Comparison of ENCODE assay signal across 8 mouse cellular contexts in genomic region chr4:137729155-137729855, GRCm38 (mm10).
DNase-seq lines count a peak whose midpoint lies in the region; ATAC-seq and TF ChIP-seq lines count a peak whose summit lies in the region.

No protein-coding gene starts in this region.

- H3K9ac ChIP-seq in forebrain, embryonic 11.5 days (ENCODE audit: low read length), result peak overlapping the region; percentile 55
- H3K9ac ChIP-seq in hindbrain, postnatal 0 days (replicated peaks; ENCODE audit: low read length), result no peak overlapping the region
- peak overlapping the region; percentile 58 for H3K9ac ChIP-seq in neural tube, embryonic 13.5 days

- peak; percentile 49 for ATAC-seq in forebrain, embryonic 11.5 days (replicated peaks; ENCODE audit: low FRiP score)
- ATAC-seq in hindbrain, postnatal 0 days, result 0 out of 2 replicates have a peak, but pooled peaks have one; percentile 0
- peak; percentile 30; the same call in 1 of the 2 replicates for ATAC-seq in neural tube, embryonic 13.5 days (ENCODE audit: low read depth)

- H3K27me3 ChIP-seq in forebrain, embryonic 11.5 days (ENCODE audit: control insufficient read depth, insufficient read depth, low read length), result peaks cover 6% of the 10 kb centered on the region
- no peaks in the 10 kb centered on the region for H3K27me3 ChIP-seq in hindbrain, postnatal 0 days (ENCODE audit: insufficient read depth, low read length)
- H3K27me3 ChIP-seq in neural tube, embryonic 13.5 days, result peaks cover 22% of the 10 kb centered on the region

- no peak overlapping the region for H3K4me3 ChIP-seq in left cerebral cortex, adult 2 months
- peak overlapping the region; percentile 43 for H3K4me3 ChIP-seq in forebrain, embryonic 11.5 days (ENCODE audit: low read depth, low read length)
- peak overlapping the region; percentile 15; the same call in 1 of the 2 replicates for H3K4me3 ChIP-seq in hindbrain, postnatal 0 days (ENCODE audit: low read length)
- H3K4me3 ChIP-seq in neural tube, embryonic 13.5 days, result peak overlapping the region; percentile 35

- intact Hi-C loops in left cerebral cortex, adult 2 months (cut with DNase I), result no loop called here
- intact Hi-C loops in left cerebral cortex, postnatal 10 days (cut with DNase I), result no loop called here

- DNase-seq in left cerebral cortex, adult 2 months (ENCODE audit: extremely low spot score in 1 of 2, low spot score in 2 of 2), result no peak
- no peak for DNase-seq in left cerebral cortex, postnatal 10 days (ENCODE audit: extremely low spot score in 1 of 2, low spot score in 2 of 2)
- peak; percentile 64 for DNase-seq in forebrain, embryonic 11.5 days (ENCODE audit: low spot score)
- DNase-seq in hindbrain, postnatal 0 days (ENCODE audit: low spot score), result no peak
- no peak for DNase-seq in gastrocnemius, postnatal 10 days
- DNase-seq in embryo, embryonic 10.5 days (ENCODE audit: low spot score), result no peak
- DNase-seq in adrenal gland, postnatal 36 days, result no peak

- no peak for TF ChIP-seq CTCF in left cerebral cortex, adult 2 months (IDR thresholded peaks at IDR 0.05)
- no peak for TF ChIP-seq CTCF in hindbrain, postnatal 0 days (IDR thresholded peaks at IDR 0.05; ENCODE audit: low read depth)

- H3K27ac ChIP-seq in left cerebral cortex, adult 2 months, result peak overlapping the region; percentile 51; the same call in 1 of the 2 replicates
- H3K27ac ChIP-seq in forebrain, embryonic 11.5 days (ENCODE audit: low read depth, low read length), result no peak overlapping the region
- no peak overlapping the region for H3K27ac ChIP-seq in hindbrain, postnatal 0 days
- H3K27ac ChIP-seq in neural tube, embryonic 13.5 days (replicated peaks), result no peak overlapping the region

- peak overlapping the region; percentile 90 for H3K4me2 ChIP-seq in forebrain, embryonic 11.5 days (ENCODE audit: low read depth, low read length, severe bottlenecking)
- peak overlapping the region; percentile 43 for H3K4me2 ChIP-seq in hindbrain, postnatal 0 days (ENCODE audit: low read depth, low read length)
- H3K4me2 ChIP-seq in neural tube, embryonic 13.5 days, result peak overlapping the region; percentile 64

- no peaks in the 10 kb centered on the region for H3K9me3 ChIP-seq in forebrain, embryonic 11.5 days (ENCODE audit: control insufficient read depth, low read length)
- no peaks in the 10 kb centered on the region for H3K9me3 ChIP-seq in hindbrain, postnatal 0 days (ENCODE audit: low read length)
- H3K9me3 ChIP-seq in neural tube, embryonic 13.5 days, result no peaks in the 10 kb centered on the region

- H3K4me1 ChIP-seq in forebrain, embryonic 11.5 days (replicated peaks; ENCODE audit: control insufficient read depth, insufficient read depth, low read length), result peaks cover 14% of the 10 kb centered on the region
- 0 out of 2 replicates have a peak, but pooled peaks cover 4% of the 10 kb centered on the region for H3K4me1 ChIP-seq in hindbrain, postnatal 0 days (ENCODE audit: insufficient read depth, low read length)
- H3K4me1 ChIP-seq in neural tube, embryonic 13.5 days (replicated peaks), result peaks cover 34% of the 10 kb centered on the region

- WGBS in forebrain, embryonic 11.5 days, result 17% methylated on average over 24 of the region's 24 CpGs
- 23% methylated on average over 24 of the region's 24 CpGs for WGBS in hindbrain, postnatal 0 days
- 16% methylated on average over 24 of the region's 24 CpGs for WGBS in neural tube, embryonic 13.5 days

- no peaks in the 10 kb centered on the region for H3K36me3 ChIP-seq in forebrain, embryonic 11.5 days (ENCODE audit: control insufficient read depth, insufficient read depth, low read length)
- H3K36me3 ChIP-seq in hindbrain, postnatal 0 days (ENCODE audit: insufficient read depth, low read length), result no peaks in the 10 kb centered on the region
- H3K36me3 ChIP-seq in neural tube, embryonic 13.5 days, result no peaks in the 10 kb centered on the region
